Mouse (Mus musculus) brain, embryonic 14.5 days (tissue): ENCODE measurements around the gene Gpc6. TPM values are rescaled to one million over a fixed set of nuclear protein-coding genes. Genes with fewer than 3 reads are reported as not detected.
A peak's percentile ranks its signal among the peaks of the same experiment; 100 is the strongest.

Experiments used
- DNase-seq: peaks from one replicate; pipeline ENCODE4 v3.0.0-alpha.2; 2011; ENCODE audit warnings: low read depth
- CTCF ChIP-seq: fragments of 200-500 bp; IDR thresholded peaks from 2 replicates; pipeline ENCODE4 v1.5.1; 2012; ENCODE audit warnings: inconsistent platforms, mild to moderate bottlenecking, moderate library complexity, borderline replicate concordance; ENCODE audit not compliant: insufficient read depth, insufficient read length; ENCODE audit errors: extremely low read depth
- POLR2A ChIP-seq: fragments of 200-500 bp; IDR thresholded peaks from 2 replicates; pipeline ENCODE4 v1.6.1; 2012; ENCODE audit warnings: mild to moderate bottlenecking, inconsistent platforms, borderline replicate concordance; ENCODE audit not compliant: poor library complexity, insufficient read depth, insufficient read length, severe bottlenecking; ENCODE audit errors: extremely low read depth
- polyA plus RNA-seq: library from polyadenylated mRNA; depleted of rRNA; stranded (reverse); fragments of >200 nt; gene quantifications from 2 replicates; pipeline ENCODE4 v1.2.3, GENCODE M21; 2012

Gene Gpc6
- polyA plus RNA-seq, 1 experiment = 10.7 TPM

- peak; percentile 85 for DNase-seq
- TF ChIP-seq CTCF (no peak), POLR2A (no peak)
Measured at GRCm38 (mm10) chr14:117810321-117811270, 885.5 kb downstream of the Gpc6 start.

GRCm38 (mm10) chr14:117813473-117813872, 888.4 kb downstream of the Gpc6 start:
- peak; percentile 69 for DNase-seq
- TF ChIP-seq CTCF (no peak), POLR2A (no peak)

GRCm38 (mm10) chr14:117816008-117816407, 890.9 kb downstream of the Gpc6 start:
- no peak for DNase-seq

GRCm38 (mm10) chr14:117816706-117817105, 891.6 kb downstream of the Gpc6 start:
- TF ChIP-seq POLR2A = no peak
- no peak for TF ChIP-seq CTCF
- no peak for DNase-seq

More at GRCm38 (mm10) chr14:117816008-117816407, 890.9 kb downstream of the Gpc6 start:
- no peak for TF ChIP-seq POLR2A
- no peak for TF ChIP-seq CTCF

- no peak for DNase-seq
- TF ChIP-seq POLR2A (no peak), CTCF (no peak)
Measured at GRCm38 (mm10) chr14:117817196-117817595, 892.1 kb downstream of the Gpc6 start.

- no peak for DNase-seq
- TF ChIP-seq CTCF (no peak), POLR2A (no peak)
Measured at GRCm38 (mm10) chr14:117824491-117824890, 899.4 kb downstream of the Gpc6 start.

GRCm38 (mm10) chr14:117826294-117827046, 901.4 kb downstream of the Gpc6 start:
- TF ChIP-seq CTCF = no peak
- TF ChIP-seq POLR2A = no peak
- peak; percentile 81 for DNase-seq

- peak; percentile 42 for DNase-seq
- no peak for TF ChIP-seq POLR2A
- no peak for TF ChIP-seq CTCF
Measured at GRCm38 (mm10) chr14:117831267-117831666, 906.2 kb downstream of the Gpc6 start.

GRCm38 (mm10) chr14:117831731-117832130, 906.6 kb downstream of the Gpc6 start:
- TF ChIP-seq POLR2A (no peak), CTCF (peak; percentile 50; the same call in 1 of the 2 replicates)
- peak; percentile 78 for DNase-seq

- no peak for DNase-seq
- no peak for TF ChIP-seq POLR2A
- no peak for TF ChIP-seq CTCF
Measured at GRCm38 (mm10) chr14:117835506-117835905, 910.4 kb downstream of the Gpc6 start.

- TF ChIP-seq POLR2A (no peak), CTCF (no peak)
Measured at GRCm38 (mm10) chr14:117837021-117837420, 911.9 kb downstream of the Gpc6 start.

More at GRCm38 (mm10) chr14:117837021-117837420, 911.9 kb downstream of the Gpc6 start:
- no peak for DNase-seq
